Mouse (Mus musculus) ovary, postnatal 36 days (tissue): Measurements from ENCODE around the gene Gstm5.
A peak's percentile ranks its signal among the peaks of the same experiment; 100 is the strongest.

ENCODE experiments used
- DNase-seq: peaks from one replicate; pipeline ENCODE4 v3.0.0; 2022; ENCODE audit warnings: low spot score, mixed read lengths

Gene Gstm5

GRCm38 (mm10) chr3:107932128-107932527 lies 36.5 kb downstream of the Gstm5 start:
- no peak for DNase-seq

GRCm38 (mm10) chr3:107935268-107935667 lies 39.6 kb downstream of the Gstm5 start:
- no peak for DNase-seq

GRCm38 (mm10) chr3:107935888-107936287 lies 40.3 kb downstream of the Gstm5 start:
- no peak for DNase-seq

GRCm38 (mm10) chr3:107939403-107939802 lies 43.8 kb downstream of the Gstm5 start:
- peak; percentile 74 for DNase-seq

GRCm38 (mm10) chr3:107939830-107940229 lies 44.2 kb downstream of the Gstm5 start:
- no peak for DNase-seq

GRCm38 (mm10) chr3:107940524-107940923 lies 44.9 kb downstream of the Gstm5 start:
- DNase-seq = no peak

GRCm38 (mm10) chr3:107941261-107941660 lies 45.6 kb downstream of the Gstm5 start:
- no peak for DNase-seq

GRCm38 (mm10) chr3:107943239-107943990 lies 47.8 kb downstream of the Gstm5 start, which contains the start of gene Gstm6:
TSS of gene Gstm6 (minus strand) at chr3:107943749.
- DNase-seq = no peak

GRCm38 (mm10) chr3:107945729-107946128 lies 50.1 kb downstream of the Gstm5 start:
- DNase-seq = no peak
